Mouse (Mus musculus) midbrain, embryonic 14.5 days (tissue): ENCODE measurements around the gene Pkd1. TPM values are rescaled to one million over a fixed set of nuclear protein-coding genes. Genes with fewer than 3 reads are reported as not detected.

ENCODE experiments used
- ATAC-seq: fragments of 200-750 bp; cut with Nextera tagmentation; 2 replicates; pipeline ENCODE4 v1.8.0; 2017; ENCODE audit warnings: moderate number of reproducible peaks, moderate library complexity; ENCODE audit not compliant: low FRiP score, low TSS enrichment
- DNase-seq: peaks from one replicate; pipeline ENCODE4 v3.0.0-alpha.2; 2015
- H3K27ac ChIP-seq: fragments of 300-500 bp; sonication (generic); replicated peaks from 2 replicates; pipeline ENCODE4 v1.5.1; 2014; ENCODE audit warnings: mild to moderate bottlenecking, low read depth, low read length, moderate library complexity
- H3K27me3 ChIP-seq: fragments of 300-500 bp; sonication (generic); 2 replicates; pipeline ENCODE4 v1.6.1; 2014; ENCODE audit warnings: low read length, control low read depth, mixed read lengths; ENCODE audit not compliant: control insufficient read depth, insufficient read depth
- H3K36me3 ChIP-seq: fragments of 300-500 bp; sonication (generic); 2 replicates; pipeline ENCODE4 v1.6.1; 2014; ENCODE audit warnings: low read length, control low read depth; ENCODE audit not compliant: control insufficient read depth, insufficient read depth
- H3K4me1 ChIP-seq: fragments of 300-500 bp; sonication (generic); 2 replicates; pipeline ENCODE4 v1.6.1; 2014; ENCODE audit warnings: mild to moderate bottlenecking, antibody characterized with exemption, low read length, control low read depth; ENCODE audit not compliant: control insufficient read depth, insufficient read depth
- H3K4me2 ChIP-seq: fragments of 300-500 bp; sonication (generic); 2 replicates; pipeline ENCODE4 v1.6.1; 2014; ENCODE audit warnings: mild to moderate bottlenecking, low read length, moderate library complexity
- H3K4me3 ChIP-seq: fragments of 300-500 bp; sonication (generic); replicated peaks from 2 replicates; pipeline ENCODE4 v1.5.1; 2014; ENCODE audit warnings: low read depth, low read length
- H3K9ac ChIP-seq: fragments of 300-500 bp; sonication (generic); replicated peaks from 2 replicates; pipeline ENCODE4 v1.6.1; 2014; ENCODE audit warnings: mild to moderate bottlenecking, low read length, moderate library complexity
- H3K9me3 ChIP-seq: fragments of 300-500 bp; sonication (generic); 2 replicates; pipeline ENCODE4 v1.6.1; 2016; ENCODE audit warnings: low read length, control low read depth, mixed read lengths; ENCODE audit not compliant: control insufficient read depth
- WGBS: fragments of 180-500 bp; shearing (Covaris S2); extraction: QIAGEN DNeasy Blood & Tissue Kit; methylation state at CpG from one replicate; pipeline ENCODE4 v1.1.7; 2014; 5-methylcytosine and 5-hydroxymethylcytosine counted together
- polyA plus RNA-seq: library from polyadenylated mRNA; unstranded; fragments of >200 nt; fragmentation: Nextera tagmentation; extraction: Ambion mirVana; gene quantifications from 2 replicates; pipeline ENCODE4 v1.2.1, GENCODE M21; 2014

Pkd1 gene
- polyA plus RNA-seq, result 18.0 and 28.3 TPM in 2 replicates

DNA sequence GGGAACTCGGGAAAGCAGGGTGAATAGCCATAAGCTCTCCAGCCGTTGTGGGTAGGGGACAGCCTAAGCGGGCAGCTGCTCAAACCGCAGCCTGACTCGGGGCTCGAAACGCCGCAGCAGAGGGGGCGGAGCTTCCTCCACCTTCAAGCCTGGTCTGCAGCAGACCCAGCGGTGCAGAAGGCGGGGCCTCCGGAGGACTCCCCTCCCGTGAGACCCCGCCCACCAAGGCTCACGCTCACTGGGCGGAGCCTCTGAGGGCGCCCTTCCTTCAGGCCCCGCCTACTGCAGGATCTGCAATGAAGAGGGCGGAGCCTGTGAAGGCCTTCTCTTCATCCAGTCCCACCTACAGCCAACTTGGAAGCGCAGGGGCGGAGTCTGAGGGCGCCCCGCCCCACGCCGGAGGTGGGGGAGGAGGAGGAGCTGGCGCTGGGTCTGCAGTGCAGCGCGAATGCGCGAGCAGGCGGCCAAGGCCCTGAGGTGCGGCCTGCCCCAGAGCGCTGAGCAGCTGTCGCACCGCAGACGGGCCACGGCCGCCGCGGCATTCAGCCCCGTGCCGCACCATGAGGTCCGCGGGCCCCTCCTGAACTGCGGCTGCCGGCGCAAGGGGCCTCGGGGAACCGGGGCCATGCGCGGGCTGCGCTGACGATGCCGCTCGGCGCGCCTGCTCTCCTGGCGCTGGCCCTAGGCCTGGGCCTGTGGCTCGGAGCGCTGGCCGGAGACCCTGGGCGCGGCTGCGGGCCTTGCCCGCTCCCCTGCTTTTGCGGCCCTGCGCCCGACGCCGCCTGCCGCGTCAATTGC lies at the start of gene Pkd1:
TSS of gene Pkd1 (plus strand) at position 217 of the 798 bp plus-strand sequence.
- Histone ChIP-seq H3K27me3 (peaks cover 4% of the 10 kb centered on the region; the same call in 1 of the 2 replicates), H3K4me2 (peak within 1 kb of the TSS; percentile 62), H3K27ac (peak within 1 kb of the TSS; percentile 93), H3K4me1 (peaks cover 22% of the 10 kb centered on the region), H3K9me3 (no peaks in the 10 kb centered on the region), H3K36me3 (0 out of 2 replicates have a peak, but pooled peaks cover 2% of the 10 kb centered on the region), H3K4me3 (peak within 1 kb of the TSS; percentile 85), H3K9ac (peak within 1 kb of the TSS; percentile 92)
- ATAC-seq (peak; percentile 96), DNase-seq (peak; percentile 98)
- under 1% methylated on average over 72 of the region's 72 CpGs for WGBS

DNA sequence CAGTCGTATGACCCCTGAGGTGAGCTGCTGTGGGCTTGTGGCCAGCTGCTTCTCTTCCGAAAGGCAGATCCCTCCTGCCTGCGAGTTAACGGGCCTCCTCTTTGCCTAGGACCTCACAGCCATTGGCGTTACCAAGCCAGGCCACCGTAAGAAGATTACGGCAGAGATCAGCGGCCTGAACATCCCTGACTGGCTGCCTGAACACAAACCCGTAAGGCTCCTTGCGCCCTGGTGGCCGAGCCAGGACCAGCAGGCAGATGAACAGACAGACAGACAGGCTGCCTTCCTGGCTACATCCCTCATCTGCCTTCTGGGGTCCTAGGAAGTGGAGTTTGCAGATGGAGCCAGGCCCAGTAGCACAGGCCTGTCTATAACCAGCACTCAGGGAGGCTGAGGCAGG lies 47.4 kb upstream of the Pkd1 start:
- H3K4me1 ChIP-seq, result no peaks in the 10 kb centered on the region
- no peaks in the 10 kb centered on the region for H3K27me3 ChIP-seq
- no peak overlapping the region for H3K27ac ChIP-seq
- H3K9ac ChIP-seq, result no peak overlapping the region
- H3K4me3 ChIP-seq, result no peak overlapping the region
- H3K36me3 ChIP-seq, result peaks cover 99% of the 10 kb centered on the region
- no peak overlapping the region for H3K4me2 ChIP-seq
- no peak for ATAC-seq
- WGBS, result 36% methylated on average over 11 of the region's 11 CpGs
- no peaks in the 10 kb centered on the region for H3K9me3 ChIP-seq
- no peak for DNase-seq

DNA sequence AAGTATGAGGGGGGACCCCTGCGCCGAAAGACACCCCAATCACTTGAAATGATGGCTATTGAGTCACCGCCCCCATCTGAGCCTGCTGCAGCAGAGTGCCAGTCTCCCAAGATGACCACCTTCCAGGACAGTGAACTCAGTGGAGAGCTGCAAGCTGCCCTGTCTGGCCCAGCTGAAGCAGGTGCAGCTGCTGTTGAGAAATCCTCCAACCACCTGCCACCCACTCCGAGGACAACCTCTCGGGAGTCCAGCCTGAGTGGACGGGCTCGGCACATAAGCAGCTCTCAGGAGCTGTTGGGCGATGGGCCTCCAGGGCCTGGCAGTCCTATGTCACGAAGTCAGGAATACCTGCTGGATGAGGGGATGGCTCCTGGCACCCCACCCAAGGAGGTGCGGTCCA lies 45.5 kb upstream of the Pkd1 start:
- Histone ChIP-seq H3K27ac (no peak overlapping the region), H3K4me3 (no peak overlapping the region), H3K36me3 (peaks cover 100% of the 10 kb centered on the region), H3K9me3 (no peaks in the 10 kb centered on the region), H3K4me1 (no peaks in the 10 kb centered on the region), H3K9ac (no peak overlapping the region), H3K4me2 (no peak overlapping the region), H3K27me3 (no peaks in the 10 kb centered on the region)
- no peak for ATAC-seq
- DNase-seq, result no peak
- WGBS, result 92% methylated on average over 10 of the region's 10 CpGs

DNA sequence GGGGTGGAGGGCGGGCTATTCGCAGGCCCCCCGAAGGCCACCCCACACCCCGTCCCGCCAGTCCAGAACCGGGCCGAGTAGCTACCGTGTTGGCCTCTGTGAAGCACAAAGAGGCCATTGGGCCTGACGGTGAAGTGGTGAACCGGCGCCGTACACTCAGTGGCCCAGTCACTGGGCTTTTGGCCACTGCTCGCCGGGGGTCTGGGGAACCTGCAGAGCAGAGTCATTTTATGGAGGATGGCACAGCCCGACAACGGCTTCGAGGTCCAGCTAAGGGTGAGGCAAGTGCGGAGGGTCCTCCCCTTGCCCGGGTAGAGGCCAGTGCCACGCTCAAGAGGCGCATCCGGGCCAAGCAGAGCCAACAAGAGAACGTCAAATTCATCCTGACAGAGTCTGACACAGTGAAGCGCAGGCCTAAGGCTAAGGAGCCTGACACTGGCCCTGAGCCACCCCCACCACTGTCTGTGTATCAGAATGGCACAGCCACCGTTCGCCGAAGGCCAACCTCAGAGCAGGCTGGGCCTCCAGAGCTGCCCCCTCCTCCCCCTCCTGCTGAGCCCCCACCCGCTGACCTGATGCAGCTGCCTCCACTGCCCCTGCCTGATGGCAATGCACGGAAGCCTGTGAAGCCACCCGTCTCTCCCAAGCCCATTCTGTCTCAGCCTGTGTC lies 44.2 kb upstream of the Pkd1 start:
- Histone ChIP-seq H3K4me3 (no peak overlapping the region), H3K9me3 (no peaks in the 10 kb centered on the region), H3K9ac (0 out of 2 replicates have a peak overlapping the region, but pooled peaks have one; percentile 1), H3K4me1 (no peaks in the 10 kb centered on the region), H3K4me2 (no peak overlapping the region), H3K27ac (no peak overlapping the region), H3K36me3 (peaks cover 100% of the 10 kb centered on the region), H3K27me3 (no peaks in the 10 kb centered on the region)
- WGBS, result 90% methylated on average over 30 of the region's 30 CpGs
- no peak for DNase-seq
- ATAC-seq, result no peak

DNA sequence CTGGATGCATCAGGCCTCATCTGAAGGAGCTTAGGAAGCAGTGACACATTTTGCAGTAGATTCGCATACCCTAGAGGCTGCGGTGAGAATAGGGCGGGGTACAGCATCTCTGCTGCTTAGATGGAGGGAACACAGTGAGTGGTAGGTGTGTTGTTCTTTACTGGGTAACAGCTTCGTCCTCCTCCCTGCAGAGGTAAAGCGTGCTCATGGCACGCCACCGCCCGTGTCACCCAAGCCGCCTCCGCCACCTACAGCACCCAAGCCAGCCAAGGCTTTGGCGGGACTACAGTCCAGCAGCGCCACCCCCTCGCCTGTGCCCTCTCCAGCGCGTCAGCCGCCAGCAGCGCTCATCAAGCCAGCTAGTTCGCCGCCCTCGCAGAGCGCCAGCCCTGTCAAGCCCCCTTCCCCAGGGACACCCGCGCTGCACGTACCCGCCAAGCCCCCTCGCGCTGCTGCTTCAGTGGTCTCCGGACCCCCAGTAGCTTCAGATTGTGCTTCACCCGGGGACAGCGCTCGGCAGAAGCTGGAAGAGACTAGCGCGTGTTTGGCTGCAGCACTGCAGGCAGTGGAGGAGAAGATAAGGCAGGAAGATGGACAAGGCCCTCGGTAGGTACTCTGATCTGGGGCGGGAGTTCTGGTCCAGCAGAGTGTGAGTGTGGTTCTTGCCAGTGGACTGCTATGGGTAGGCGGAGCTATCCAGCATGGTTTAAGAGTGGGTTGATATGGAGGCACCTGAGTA lies 43.1 kb upstream of the Pkd1 start:
- Histone ChIP-seq H3K4me2 (peak overlapping the region; percentile 19), H3K9me3 (no peaks in the 10 kb centered on the region), H3K27me3 (no peaks in the 10 kb centered on the region), H3K27ac (peak overlapping the region; percentile 20), H3K9ac (no peak overlapping the region; the same call in 1 of the 2 replicates), H3K4me3 (no peak overlapping the region), H3K4me1 (no peaks in the 10 kb centered on the region), H3K36me3 (peaks cover 100% of the 10 kb centered on the region)
- WGBS, result 34% methylated on average over 36 of the region's 36 CpGs
- ATAC-seq (no peak; the same call in 1 of the 2 replicates), DNase-seq (peak; percentile 60)

DNA sequence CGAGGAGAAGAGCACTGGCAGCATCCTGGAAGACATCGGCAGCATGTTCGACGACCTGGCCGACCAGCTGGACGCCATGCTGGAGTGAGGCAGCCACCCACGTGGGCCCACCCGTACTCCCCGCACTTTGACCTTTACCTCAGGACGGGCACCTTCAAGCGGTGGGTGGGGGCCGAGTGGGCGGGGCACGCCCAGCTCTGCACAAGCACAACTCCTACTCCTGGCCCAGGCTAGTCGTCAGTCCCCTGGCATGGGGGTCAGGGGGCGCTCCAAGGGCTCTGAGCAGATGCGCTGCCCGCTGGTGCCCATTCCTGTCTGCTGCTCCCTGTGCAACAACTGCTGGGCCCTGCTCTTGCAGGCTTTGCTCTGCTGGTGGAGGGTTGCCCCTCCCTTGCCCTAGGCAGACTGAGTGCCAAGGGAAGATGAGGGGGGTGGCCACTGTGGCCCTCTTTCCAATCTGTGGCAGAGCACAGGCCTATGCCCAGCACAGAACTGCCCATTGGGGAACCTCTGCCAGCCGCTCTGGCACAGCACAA lies 42.4 kb upstream of the Pkd1 start:
- H3K27me3 ChIP-seq, result no peaks in the 10 kb centered on the region
- no peaks in the 10 kb centered on the region for H3K4me1 ChIP-seq
- H3K27ac ChIP-seq, result no peak overlapping the region; the same call in 1 of the 2 replicates
- 56% methylated on average over 19 of the region's 19 CpGs for WGBS
- no peak overlapping the region for H3K4me2 ChIP-seq
- no peak overlapping the region for H3K9ac ChIP-seq
- peaks cover 99% of the 10 kb centered on the region for H3K36me3 ChIP-seq
- no peaks in the 10 kb centered on the region for H3K9me3 ChIP-seq
- DNase-seq (no peak), ATAC-seq (peak; percentile 28; the same call in 1 of the 2 replicates)
- H3K4me3 ChIP-seq, result no peak overlapping the region

DNA sequence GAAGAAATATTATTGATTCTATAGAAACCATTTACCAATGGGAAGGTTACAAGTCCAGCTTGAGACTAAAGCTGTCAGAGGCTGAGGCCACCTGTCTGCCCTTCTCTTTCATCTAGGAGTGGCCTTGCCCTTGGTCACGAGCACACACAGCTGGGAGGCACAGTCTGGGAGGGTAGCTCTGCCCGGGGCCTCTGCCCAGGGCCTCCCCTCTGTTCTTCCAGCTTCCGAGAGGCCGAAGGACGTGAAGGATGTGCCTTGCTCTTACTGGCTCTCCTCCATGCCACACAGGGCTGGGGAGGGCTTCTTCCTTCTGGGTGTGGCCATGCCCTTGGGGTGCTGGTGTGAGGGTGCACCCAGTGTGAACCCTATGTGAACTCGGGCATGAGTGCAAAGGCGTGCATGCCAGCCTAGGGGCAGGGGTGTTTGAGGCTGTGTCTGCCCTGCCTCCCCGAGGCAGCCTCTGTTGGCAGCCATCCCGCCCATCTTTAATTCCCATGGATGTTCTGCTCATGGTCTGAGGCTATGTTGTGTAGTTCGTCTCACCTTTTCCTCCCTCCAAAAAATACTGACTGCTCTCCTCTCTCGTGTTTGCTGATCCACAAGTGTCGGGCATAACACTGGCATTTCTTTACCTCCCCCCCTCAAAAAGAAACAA lies 41.7 kb upstream of the Pkd1 start:
- H3K9ac ChIP-seq, result no peak overlapping the region
- 87% methylated on average over 12 of the region's 12 CpGs for WGBS
- peaks cover 94% of the 10 kb centered on the region for H3K36me3 ChIP-seq
- DNase-seq (no peak), ATAC-seq (no peak)
- H3K4me1 ChIP-seq, result no peaks in the 10 kb centered on the region
- no peaks in the 10 kb centered on the region for H3K9me3 ChIP-seq
- no peak overlapping the region for H3K4me3 ChIP-seq
- H3K4me2 ChIP-seq, result no peak overlapping the region
- H3K27ac ChIP-seq, result no peak overlapping the region
- H3K27me3 ChIP-seq, result no peaks in the 10 kb centered on the region

DNA sequence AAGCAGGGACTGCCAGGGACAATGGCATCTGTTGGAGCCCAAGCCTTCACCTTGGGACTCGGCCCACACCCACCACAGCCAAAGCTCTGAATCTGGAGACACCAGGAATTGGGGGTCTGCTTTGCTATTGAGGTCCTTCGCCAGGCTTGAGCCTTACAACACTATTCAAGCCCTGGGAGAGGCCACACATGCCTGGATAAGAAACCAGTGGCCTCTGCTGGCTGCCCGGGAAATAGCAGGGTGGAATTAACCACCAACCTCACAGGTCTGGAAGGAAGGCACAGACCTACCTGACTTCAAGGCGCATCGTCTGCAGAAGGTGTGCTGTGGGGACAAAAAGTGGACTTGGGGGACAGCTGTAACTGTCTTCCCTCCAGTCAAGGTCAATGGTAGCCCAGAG lies 36.0 kb upstream of the Pkd1 start:
- Histone ChIP-seq H3K27ac (no peak overlapping the region), H3K4me1 (no peaks in the 10 kb centered on the region), H3K9ac (no peak overlapping the region), H3K9me3 (no peaks in the 10 kb centered on the region), H3K4me3 (no peak overlapping the region), H3K27me3 (no peaks in the 10 kb centered on the region), H3K4me2 (no peak overlapping the region), H3K36me3 (peaks cover 91% of the 10 kb centered on the region)
- peak; percentile 83 for DNase-seq
- 53% methylated on average over 5 of the region's 5 CpGs for WGBS
- ATAC-seq, result peak; percentile 60; the same call in 1 of the 2 replicates
